Mouse (Mus musculus) lung, adult 18-20 months (tissue): ENCODE measurements around the gene Fam219a.

Experiments
- DNase-seq, 2 experiments: peaks; one replicate each; pipeline ENCODE4 v3.0.0; 2022; ENCODE audit warnings: mixed read lengths in 2 of 2

The Fam219a gene

GRCm38 (mm10) chr4:41504325-41504724 is 65.0 kb downstream of the Fam219a start:
- DNase-seq, result no peak

- peak; percentile 98 to 100 for DNase-seq
These were observed 66.3 kb downstream of the Fam219a start, which contains the start of gene AI464131 for GRCm38 (mm10) chr4:41502986-41503412. Gene AI464131, minus strand, starts transcription at chr4:41503076.

GRCm38 (mm10) chr4:41502171-41502940 is 67.0 kb downstream of the Fam219a start:
- peak; percentile 80 to 85 for DNase-seq

GRCm38 (mm10) chr4:41500787-41501186 is 68.6 kb downstream of the Fam219a start:
- DNase-seq, result no peak

GRCm38 (mm10) chr4:41499619-41500018 is 69.7 kb downstream of the Fam219a start:
- no peak for DNase-seq

GRCm38 (mm10) chr4:41498921-41499391 is 70.4 kb downstream of the Fam219a start:
- no peak for DNase-seq

- DNase-seq, result no peak
These were observed 71.1 kb downstream of the Fam219a start for GRCm38 (mm10) chr4:41497995-41498845.

GRCm38 (mm10) chr4:41497579-41497978 is 71.8 kb downstream of the Fam219a start:
- DNase-seq, result no peak

- no peak for DNase-seq
These were observed 72.3 kb downstream of the Fam219a start for GRCm38 (mm10) chr4:41497046-41497445.

GRCm38 (mm10) chr4:41495850-41496249 is 73.5 kb downstream of the Fam219a start:
- DNase-seq, result peak; percentile 36 to 55

- no peak for DNase-seq
These were observed 74.3 kb downstream of the Fam219a start for GRCm38 (mm10) chr4:41495076-41495475.

- DNase-seq, result no peak
These were observed 75.0 kb downstream of the Fam219a start for GRCm38 (mm10) chr4:41494378-41494777.

- peak; percentile 77 to 86 for DNase-seq
These were observed 75.7 kb downstream of the Fam219a start for GRCm38 (mm10) chr4:41493464-41494116.

GRCm38 (mm10) chr4:41492951-41493350 is 76.4 kb downstream of the Fam219a start:
- DNase-seq, result no peak

GRCm38 (mm10) chr4:41481601-41482017 is 87.7 kb downstream of the Fam219a start:
- peak; percentile 56 to 71 for DNase-seq

- peak in 1 of 2 experiments; percentile 45 for DNase-seq
These were observed 89.1 kb downstream of the Fam219a start for GRCm38 (mm10) chr4:41480254-41480653.

GRCm38 (mm10) chr4:41479456-41479804 is 89.9 kb downstream of the Fam219a start:
- no peak for DNase-seq

GRCm38 (mm10) chr4:41478751-41479455 is 90.4 kb downstream of the Fam219a start:
- DNase-seq, result no peak

GRCm38 (mm10) chr4:41477648-41478160 is 91.6 kb downstream of the Fam219a start:
- no peak for DNase-seq

- no peak for DNase-seq
These were observed 98.0 kb downstream of the Fam219a start for GRCm38 (mm10) chr4:41471384-41471689.

GRCm38 (mm10) chr4:41470684-41471383 is 98.5 kb downstream of the Fam219a start:
- DNase-seq, result no peak
